Mouse (Mus musculus) embryonic facial prominence, embryonic 10.5 days (tissue): ENCODE data around the gene Gm20708. TPM values are rescaled to one million over a fixed set of nuclear protein-coding genes. Genes with fewer than 3 reads are reported as not detected.

ENCODE experiments used
- DNase-seq: peaks from one replicate; pipeline ENCODE4 v3.0.0-alpha.2; 2017; ENCODE audit warnings: low spot score
- H3K27ac ChIP-seq: fragments of 300-500 bp; sonication (generic); replicated peaks from 2 replicates; pipeline ENCODE4 v1.5.1; 2016; ENCODE audit warnings: mild to moderate bottlenecking
- H3K27me3 ChIP-seq: fragments of 300-500 bp; sonication (generic); replicated peaks from 2 replicates; pipeline ENCODE4 v1.6.1; 2016; ENCODE audit warnings: low read depth, mild to moderate bottlenecking; ENCODE audit not compliant: poor library complexity, severe bottlenecking
- H3K36me3 ChIP-seq: fragments of 300-500 bp; sonication (generic); replicated peaks from 2 replicates; pipeline ENCODE4 v1.6.1; 2016; ENCODE audit warnings: mild to moderate bottlenecking, moderate library complexity
- H3K4me1 ChIP-seq: fragments of 300-500 bp; sonication (generic); 2 replicates; pipeline ENCODE4 v1.6.1; 2016
- H3K4me3 ChIP-seq: fragments of 300-500 bp; sonication (generic); 2 replicates; pipeline ENCODE4 v1.5.1; 2016; ENCODE audit warnings: mild to moderate bottlenecking, moderate library complexity
- H3K9me3 ChIP-seq: fragments of 300-500 bp; sonication (generic); 2 replicates; pipeline ENCODE4 v1.6.1; 2016; ENCODE audit warnings: mild to moderate bottlenecking
- WGBS: fragments of 180-500 bp; shearing (Covaris S2); methylation state at CpG from one replicate; pipeline ENCODE4 v1.1.7; 2016; 5-methylcytosine and 5-hydroxymethylcytosine counted together
- polyA plus RNA-seq: library from polyadenylated mRNA; unstranded; fragments of >200 nt; fragmentation: Nextera tagmentation; extraction: Ambion mirVana; gene quantifications from 2 replicates; pipeline ENCODE4 v1.2.1, GENCODE M21; 2016

Gene Gm20708
- polyA plus RNA-seq, 1 experiment from 2014 or later: 0.41 TPM

- Histone ChIP-seq H3K36me3 (no peaks in the 10 kb centered on the region), H3K27ac (no peak overlapping the region), H3K4me1 (peaks cover 55% of the 10 kb centered on the region), H3K9me3 (no peaks in the 10 kb centered on the region), H3K4me3 (no peak overlapping the region), H3K27me3 (peaks cover 20% of the 10 kb centered on the region)
- DNase-seq: peak; percentile 79
- 33% methylated on average over 12 of the region's 12 CpGs for WGBS
Measured at GRCm38 (mm10) chr11:117870688-117871365, 61.4 kb downstream of the Gm20708 start.

- DNase-seq: no peak
- WGBS: 76% methylated on average over 5 of the region's 5 CpGs
- Histone ChIP-seq H3K27me3 (peaks cover 20% of the 10 kb centered on the region), H3K9me3 (no peaks in the 10 kb centered on the region), H3K4me3 (no peak overlapping the region), H3K36me3 (no peaks in the 10 kb centered on the region), H3K4me1 (peaks cover 52% of the 10 kb centered on the region), H3K27ac (no peak overlapping the region)
Measured at GRCm38 (mm10) chr11:117871376-117871775, 61.9 kb downstream of the Gm20708 start.

- no peak for DNase-seq
- WGBS: 65% methylated on average over 12 of the region's 12 CpGs
- H3K27me3 ChIP-seq: peaks cover 22% of the 10 kb centered on the region
- H3K27ac ChIP-seq: no peak overlapping the region
- H3K4me1 ChIP-seq: peaks cover 47% of the 10 kb centered on the region
- peak overlapping the region; percentile 75 for H3K4me3 ChIP-seq
- no peaks in the 10 kb centered on the region for H3K36me3 ChIP-seq
- H3K9me3 ChIP-seq: no peaks in the 10 kb centered on the region
Measured at GRCm38 (mm10) chr11:117871911-117872584, 62.6 kb downstream of the Gm20708 start.

- peaks cover 23% of the 10 kb centered on the region for H3K27me3 ChIP-seq
- H3K27ac ChIP-seq: peak within 1 kb of the TSS; percentile 85
- DNase-seq: peak; percentile 87
- H3K4me1 ChIP-seq: peaks cover 51% of the 10 kb centered on the region
- WGBS: 2% methylated on average over 51 of the region's 51 CpGs
- H3K4me3 ChIP-seq: peak within 1 kb of the TSS; percentile 75
- no peaks in the 10 kb centered on the region for H3K36me3 ChIP-seq
- no peaks in the 10 kb centered on the region for H3K9me3 ChIP-seq
Measured at GRCm38 (mm10) chr11:117872861-117873608, 63.6 kb downstream of the Gm20708 start, which contains the start of gene Tha1. Gene Tha1 (minus strand): TSS chr11:117873481.

GRCm38 (mm10) chr11:117874419-117874818, 65.0 kb downstream of the Gm20708 start:
- peaks cover 65% of the 10 kb centered on the region for H3K4me1 ChIP-seq
- no peaks in the 10 kb centered on the region for H3K9me3 ChIP-seq
- H3K27ac ChIP-seq: no peak overlapping the region
- no peak for DNase-seq
- no peak overlapping the region for H3K4me3 ChIP-seq
- H3K27me3 ChIP-seq: peaks cover 37% of the 10 kb centered on the region
- no peaks in the 10 kb centered on the region for H3K36me3 ChIP-seq
- WGBS: 59% methylated on average over 4 of the region's 4 CpGs

GRCm38 (mm10) chr11:117875681-117876080, 66.2 kb downstream of the Gm20708 start:
- no peak for DNase-seq
- Histone ChIP-seq H3K4me3 (no peak overlapping the region), H3K27ac (peak overlapping the region; percentile 15; the same call in 1 of the 2 replicates), H3K9me3 (no peaks in the 10 kb centered on the region), H3K27me3 (peaks cover 49% of the 10 kb centered on the region), H3K36me3 (no peaks in the 10 kb centered on the region), H3K4me1 (peaks cover 63% of the 10 kb centered on the region)
- WGBS: 26% methylated on average over 6 of the region's 6 CpGs

GRCm38 (mm10) chr11:117877917-117878745, 68.7 kb downstream of the Gm20708 start:
- DNase-seq: no peak
- H3K4me1 ChIP-seq: peaks cover 59% of the 10 kb centered on the region
- H3K9me3 ChIP-seq: no peaks in the 10 kb centered on the region
- peak overlapping the region; percentile 14; the same call in 1 of the 2 replicates for H3K4me3 ChIP-seq
- H3K27ac ChIP-seq: peak overlapping the region; percentile 68
- no peaks in the 10 kb centered on the region for H3K36me3 ChIP-seq
- 34% methylated on average over 13 of the region's 13 CpGs for WGBS
- peaks cover 57% of the 10 kb centered on the region for H3K27me3 ChIP-seq

- no peaks in the 10 kb centered on the region for H3K36me3 ChIP-seq
- 13% methylated on average over 8 of the region's 8 CpGs for WGBS
- peak overlapping the region; percentile 68 for H3K27ac ChIP-seq
- H3K4me1 ChIP-seq: peaks cover 58% of the 10 kb centered on the region
- H3K9me3 ChIP-seq: no peaks in the 10 kb centered on the region
- H3K4me3 ChIP-seq: 0 out of 2 replicates have a peak overlapping the region, but pooled peaks have one; percentile 14
- peaks cover 64% of the 10 kb centered on the region for H3K27me3 ChIP-seq
- no peak for DNase-seq
Measured at GRCm38 (mm10) chr11:117878892-117879291, 69.4 kb downstream of the Gm20708 start.

- DNase-seq: no peak
- no peak overlapping the region for H3K4me3 ChIP-seq
- WGBS: 73% methylated on average over 6 of the region's 6 CpGs
- H3K27ac ChIP-seq: 0 out of 2 replicates have a peak overlapping the region, but pooled peaks have one; percentile 40
- peaks cover 61% of the 10 kb centered on the region for H3K4me1 ChIP-seq
- H3K36me3 ChIP-seq: no peaks in the 10 kb centered on the region
- no peaks in the 10 kb centered on the region for H3K9me3 ChIP-seq
- peaks cover 72% of the 10 kb centered on the region for H3K27me3 ChIP-seq
Measured at GRCm38 (mm10) chr11:117879676-117880075, 70.2 kb downstream of the Gm20708 start.

- H3K4me1 ChIP-seq: peaks cover 56% of the 10 kb centered on the region
- H3K36me3 ChIP-seq: no peaks in the 10 kb centered on the region
- no peaks in the 10 kb centered on the region for H3K9me3 ChIP-seq
- 91% methylated on average over 9 of the region's 9 CpGs for WGBS
- H3K27me3 ChIP-seq: peaks cover 80% of the 10 kb centered on the region
- H3K27ac ChIP-seq: no peak overlapping the region
- DNase-seq: no peak
- no peak overlapping the region for H3K4me3 ChIP-seq
Measured at GRCm38 (mm10) chr11:117880336-117880976, 71.0 kb downstream of the Gm20708 start.

GRCm38 (mm10) chr11:117880977-117881358, 71.5 kb downstream of the Gm20708 start:
- no peaks in the 10 kb centered on the region for H3K36me3 ChIP-seq
- peak overlapping the region; percentile 67; the same call in 1 of the 2 replicates for H3K27ac ChIP-seq
- WGBS: 84% methylated on average over 6 of the region's 6 CpGs

More at GRCm38 (mm10) chr11:117880977-117881358, 71.5 kb downstream of the Gm20708 start:
- Histone ChIP-seq H3K9me3 (no peaks in the 10 kb centered on the region), H3K27me3 (peaks cover 85% of the 10 kb centered on the region), H3K4me3 (no peak overlapping the region), H3K4me1 (peaks cover 51% of the 10 kb centered on the region)
- DNase-seq: no peak
